Mouse (Mus musculus) forebrain, embryonic 15.5 days (tissue): ENCODE results near the gene Fam124b. TPM values are rescaled to one million over a fixed set of nuclear protein-coding genes. Genes with fewer than 3 reads are reported as not detected.

Source experiments
- ATAC-seq: fragments of 200-750 bp; cut with Nextera tagmentation; replicated peaks from 2 replicates; pipeline ENCODE4 v1.8.0; 2017; ENCODE audit warnings: mild to moderate bottlenecking, moderate TSS enrichment, moderate library complexity
- H3K27ac ChIP-seq: fragments of 300-500 bp; sonication (generic); replicated peaks from 2 replicates; pipeline ENCODE4 v1.5.1; 2015; ENCODE audit warnings: mild to moderate bottlenecking, inconsistent platforms
- H3K27me3 ChIP-seq: fragments of 300-500 bp; sonication (generic); 2 replicates; pipeline ENCODE4 v1.6.1; 2015; ENCODE audit warnings: inconsistent platforms
- H3K36me3 ChIP-seq: fragments of 300-500 bp; sonication (generic); 2 replicates; pipeline ENCODE4 v1.6.1; 2015; ENCODE audit warnings: mild to moderate bottlenecking, inconsistent platforms
- H3K4me1 ChIP-seq: fragments of 300-500 bp; sonication (generic); 2 replicates; pipeline ENCODE4 v1.6.1; 2015; ENCODE audit warnings: inconsistent platforms
- H3K4me2 ChIP-seq: fragments of 300-500 bp; sonication (generic); replicated peaks from 2 replicates; pipeline ENCODE4 v1.6.1; 2015; ENCODE audit warnings: mild to moderate bottlenecking, inconsistent platforms
- H3K4me3 ChIP-seq: fragments of 300-500 bp; sonication (generic); 2 replicates; pipeline ENCODE4 v1.5.1; 2015; ENCODE audit warnings: mild to moderate bottlenecking, inconsistent platforms
- H3K9ac ChIP-seq: fragments of 300-500 bp; sonication (generic); replicated peaks from 2 replicates; pipeline ENCODE4 v1.6.1; 2015; ENCODE audit warnings: mild to moderate bottlenecking, inconsistent platforms
- H3K9me3 ChIP-seq: fragments of 300-500 bp; sonication (generic); 2 replicates; pipeline ENCODE4 v1.6.1; 2016; ENCODE audit warnings: inconsistent platforms
- WGBS: fragments of 180-500 bp; shearing (Covaris S2); methylation state at CpG from one replicate; pipeline ENCODE4 v1.1.7; 2015; ENCODE audit warnings: mixed read lengths; 5-methylcytosine and 5-hydroxymethylcytosine counted together
- polyA plus RNA-seq: library from polyadenylated mRNA; unstranded; fragments of >200 nt; fragmentation: Nextera tagmentation; extraction: Ambion mirVana; gene quantifications from 2 replicates; pipeline ENCODE4 v1.2.1, GENCODE M21; 2015

Gene Fam124b
- polyA plus RNA-seq, 1 experiment from 2014 or later = 0.55 TPM

DNA sequence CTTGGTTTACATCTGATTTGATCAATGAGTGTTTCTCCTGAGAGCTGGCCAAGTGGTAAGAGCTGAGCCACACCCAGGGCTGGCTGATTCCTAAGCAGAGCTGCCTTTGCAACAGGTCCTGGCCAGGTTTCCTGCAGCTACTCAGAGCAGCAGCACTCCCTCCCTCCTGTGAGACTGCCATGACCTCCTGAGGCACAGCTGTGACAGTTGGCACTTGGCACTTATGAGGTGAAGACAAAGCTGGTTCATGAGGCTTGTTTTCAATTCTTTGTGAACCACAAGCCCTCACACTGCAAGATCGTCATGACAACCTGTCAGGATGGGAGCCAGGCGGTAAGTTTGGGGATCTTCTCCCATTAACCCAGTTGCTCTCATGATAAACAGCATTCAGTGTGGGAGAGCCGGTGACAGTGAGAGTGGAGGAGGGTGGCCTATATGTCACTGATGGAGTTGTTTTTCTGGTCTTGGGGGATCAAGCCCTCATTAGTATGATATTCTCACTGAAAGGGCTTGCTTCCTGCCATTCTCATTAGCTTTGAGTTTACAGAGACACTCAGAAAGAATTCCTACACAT, 6.7 kb upstream of the Fam124b start:
- no peak overlapping the region for H3K4me3 ChIP-seq
- H3K9me3 ChIP-seq = no peaks in the 10 kb centered on the region
- WGBS = 19% methylated on average over 3 of the region's 3 CpGs
- H3K27ac ChIP-seq = no peak overlapping the region
- no peak overlapping the region for H3K4me2 ChIP-seq
- H3K36me3 ChIP-seq = no peaks in the 10 kb centered on the region
- H3K27me3 ChIP-seq = no peaks in the 10 kb centered on the region
- no peak overlapping the region for H3K9ac ChIP-seq
- H3K4me1 ChIP-seq = 0 out of 2 replicates have a peak, but pooled peaks cover 4% of the 10 kb centered on the region
- no peak for ATAC-seq

DNA sequence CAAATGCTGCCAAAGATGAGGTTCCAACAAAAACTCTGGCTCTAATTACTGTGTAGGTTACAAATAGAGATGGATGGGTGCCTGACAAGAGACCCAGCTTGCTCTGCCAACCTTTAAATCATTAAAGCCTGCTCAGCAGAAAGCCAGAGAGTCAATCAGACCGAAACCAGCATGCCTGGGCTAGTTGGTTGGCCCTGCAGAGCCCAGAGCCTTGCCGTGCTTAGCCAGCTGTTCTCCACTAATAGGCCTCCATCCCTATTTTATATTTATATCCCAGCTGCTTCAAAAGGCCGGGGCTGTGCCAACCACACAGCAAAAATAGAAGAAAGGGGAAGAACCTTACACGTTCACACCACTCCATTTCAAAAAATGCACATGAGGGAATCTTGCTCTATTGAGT, 2.9 kb upstream of the Fam124b start:
- ATAC-seq = no peak
- no peak overlapping the region for H3K4me2 ChIP-seq
- H3K27me3 ChIP-seq = no peaks in the 10 kb centered on the region
- H3K9me3 ChIP-seq = no peaks in the 10 kb centered on the region
- no peak overlapping the region for H3K4me3 ChIP-seq
- WGBS = 52% methylated on average over 4 of the region's 4 CpGs
- H3K4me1 ChIP-seq = 0 out of 2 replicates have a peak, but pooled peaks cover 4% of the 10 kb centered on the region
- H3K27ac ChIP-seq = 0 out of 2 replicates have a peak overlapping the region, but pooled peaks have one; percentile 27
- H3K9ac ChIP-seq = no peak overlapping the region
- no peaks in the 10 kb centered on the region for H3K36me3 ChIP-seq

DNA sequence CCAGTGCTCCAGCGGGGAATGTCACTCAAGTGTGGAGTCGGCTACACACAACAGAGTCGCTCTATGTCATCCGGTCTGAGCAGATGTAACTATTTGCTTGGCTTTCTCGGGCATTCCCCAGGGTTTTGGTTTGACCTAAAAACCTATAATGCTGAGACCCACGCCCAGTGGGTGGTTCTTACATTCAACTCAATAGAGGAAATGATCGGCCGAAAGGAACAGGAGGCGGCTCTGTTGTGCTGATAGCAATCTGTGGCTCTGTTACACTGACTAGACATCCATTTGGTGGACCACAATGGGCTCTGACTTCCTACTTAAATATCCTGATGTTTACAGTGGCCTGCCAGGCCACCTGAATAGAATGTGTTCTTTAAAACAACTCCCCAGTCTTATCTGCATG, 4.4 kb downstream of the Fam124b start:
- Histone ChIP-seq H3K27ac (no peak overlapping the region), H3K4me3 (no peak overlapping the region), H3K4me2 (no peak overlapping the region), H3K27me3 (no peaks in the 10 kb centered on the region), H3K36me3 (no peaks in the 10 kb centered on the region), H3K4me1 (no peaks in the 10 kb centered on the region), H3K9me3 (no peaks in the 10 kb centered on the region), H3K9ac (no peak overlapping the region)
- ATAC-seq = no peak
- WGBS = 82% methylated on average over 9 of the region's 9 CpGs

DNA sequence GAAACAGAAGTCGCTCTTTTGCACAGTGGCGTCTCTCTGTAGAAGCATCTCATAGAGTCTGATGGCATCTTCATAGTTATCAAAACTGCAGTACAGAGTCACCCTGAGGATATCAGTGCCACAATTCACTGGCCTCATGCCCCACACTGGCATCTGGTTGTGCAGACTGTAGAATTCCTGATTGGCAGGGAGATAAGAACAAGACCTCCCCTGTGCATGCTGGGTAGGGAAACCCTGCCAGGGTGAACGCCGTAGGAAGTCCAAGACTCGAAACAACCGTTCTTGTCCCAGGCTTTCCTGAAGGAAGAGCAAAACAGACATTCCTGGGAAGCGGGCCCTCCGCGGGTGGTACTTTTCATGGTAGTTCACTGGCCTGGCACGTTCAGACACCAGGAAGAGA, 5.1 kb downstream of the Fam124b start:
- Histone ChIP-seq H3K4me3 (no peak overlapping the region), H3K9me3 (no peaks in the 10 kb centered on the region), H3K27me3 (no peaks in the 10 kb centered on the region), H3K9ac (no peak overlapping the region), H3K27ac (no peak overlapping the region), H3K36me3 (no peaks in the 10 kb centered on the region), H3K4me1 (no peaks in the 10 kb centered on the region), H3K4me2 (no peak overlapping the region)
- WGBS = 90% methylated on average over 10 of the region's 10 CpGs
- ATAC-seq = no peak

DNA sequence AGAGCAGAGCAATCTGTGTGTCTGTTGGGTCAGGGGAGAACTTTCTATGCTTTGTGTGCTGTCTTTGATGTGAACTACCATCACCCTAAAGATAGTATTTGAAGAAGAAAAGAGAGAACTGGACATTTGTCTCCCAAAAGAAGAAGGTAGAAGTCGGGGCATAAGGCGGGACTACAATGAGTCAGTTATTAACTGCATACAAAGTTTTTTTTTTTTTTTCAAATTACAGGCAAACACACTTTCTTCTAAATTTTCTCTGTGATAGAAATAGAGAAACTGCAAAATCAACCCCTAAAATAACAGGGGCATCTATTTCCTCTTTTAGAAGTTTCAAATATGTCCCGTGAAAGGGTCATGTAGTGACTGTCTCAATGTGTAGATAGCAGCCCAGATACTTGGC, 16.0 kb downstream of the Fam124b start:
- WGBS = 85% methylated on average over 3 of the region's 3 CpGs
- Histone ChIP-seq H3K9me3 (no peaks in the 10 kb centered on the region), H3K9ac (no peak overlapping the region), H3K4me2 (no peak overlapping the region), H3K27ac (no peak overlapping the region), H3K4me1 (no peaks in the 10 kb centered on the region), H3K36me3 (no peaks in the 10 kb centered on the region), H3K27me3 (no peaks in the 10 kb centered on the region), H3K4me3 (no peak overlapping the region)
- no peak for ATAC-seq

DNA sequence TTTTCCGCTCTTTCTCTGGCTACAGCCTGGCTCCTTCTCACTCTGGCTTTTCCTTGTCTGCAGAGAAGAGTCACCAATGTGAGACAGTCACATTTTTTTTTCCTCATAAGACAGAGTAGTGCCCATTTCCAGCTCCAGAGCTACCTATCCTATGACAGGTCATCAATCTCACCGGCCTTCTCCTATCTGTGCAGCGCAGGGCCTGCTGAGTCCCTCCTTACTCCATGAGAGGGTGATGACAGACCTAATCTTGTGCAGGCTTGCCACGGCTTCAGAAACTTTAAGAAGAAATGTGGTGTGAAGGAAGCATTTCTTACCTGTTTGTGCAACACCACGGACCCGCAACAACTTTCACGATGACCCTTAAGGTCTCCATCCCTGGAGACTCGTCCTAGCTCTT, 25.4 kb downstream of the Fam124b start:
- Histone ChIP-seq H3K4me2 (no peak overlapping the region), H3K27me3 (no peaks in the 10 kb centered on the region), H3K4me1 (no peaks in the 10 kb centered on the region), H3K9ac (no peak overlapping the region), H3K36me3 (no peaks in the 10 kb centered on the region), H3K27ac (no peak overlapping the region), H3K4me3 (no peak overlapping the region), H3K9me3 (no peaks in the 10 kb centered on the region)
- WGBS = 90% methylated on average over 8 of the region's 8 CpGs
- ATAC-seq = no peak

DNA sequence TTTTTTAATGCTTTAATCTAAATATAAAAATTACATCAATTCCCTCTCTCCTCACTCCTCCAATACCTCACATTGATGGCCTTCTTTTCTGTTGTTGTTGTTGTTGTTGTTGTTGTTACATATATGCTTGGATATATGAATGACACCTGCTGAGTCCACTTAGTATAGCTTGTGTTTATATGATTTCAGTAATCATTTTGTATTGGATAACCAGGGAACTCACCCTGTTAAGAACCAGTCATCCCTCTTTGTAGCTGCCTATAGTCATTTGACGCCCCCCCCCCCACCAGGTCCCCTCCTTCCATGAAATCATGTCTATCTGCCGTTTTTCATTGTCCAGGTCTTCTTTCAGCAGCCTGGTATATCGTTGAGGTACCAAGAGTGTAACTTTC, 36.9 kb downstream of the Fam124b start:
- H3K9ac ChIP-seq = no peak overlapping the region
- no peaks in the 10 kb centered on the region; the same call in 1 of the 2 replicates for H3K27me3 ChIP-seq
- ATAC-seq = no peak
- no peaks in the 10 kb centered on the region for H3K36me3 ChIP-seq
- H3K4me1 ChIP-seq = no peaks in the 10 kb centered on the region
- no peak overlapping the region for H3K4me2 ChIP-seq
- 48% methylated on average over 3 of the region's 3 CpGs for WGBS
- H3K4me3 ChIP-seq = no peak overlapping the region
- H3K27ac ChIP-seq = no peak overlapping the region
- no peaks in the 10 kb centered on the region for H3K9me3 ChIP-seq

DNA sequence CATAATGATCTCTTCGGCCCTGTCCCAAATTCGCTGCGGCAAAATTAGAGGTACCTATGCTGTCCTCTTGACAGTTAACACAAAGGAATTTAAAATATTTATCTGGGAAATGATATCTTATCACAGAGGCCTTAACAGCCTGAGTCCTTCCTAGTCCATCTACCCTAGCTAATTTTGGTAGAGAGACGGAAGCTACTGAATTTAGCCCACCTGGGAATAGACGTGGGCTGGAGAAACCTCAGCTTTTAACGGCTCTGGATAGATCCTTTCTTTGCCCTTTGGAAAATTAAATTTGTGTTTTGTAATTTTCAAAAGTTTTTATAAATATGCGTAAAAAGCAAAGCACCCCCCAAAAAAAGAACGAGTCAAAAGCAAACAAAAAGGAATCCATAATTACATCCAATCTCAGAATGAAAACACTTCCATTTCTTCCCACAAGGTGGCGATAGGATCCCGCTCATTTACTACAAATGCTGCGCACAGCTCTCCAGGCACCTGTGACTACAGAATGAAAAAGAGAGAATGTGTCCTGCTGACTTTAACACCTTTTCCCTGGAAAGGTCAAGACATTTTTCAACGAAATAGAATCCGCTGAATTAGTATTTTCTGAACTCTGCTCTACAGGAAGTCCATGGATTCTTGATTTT, 37.4 kb downstream of the Fam124b start:
- Histone ChIP-seq H3K4me2 (no peak overlapping the region), H3K27me3 (no peaks in the 10 kb centered on the region; the same call in 1 of the 2 replicates), H3K4me3 (no peak overlapping the region), H3K9me3 (no peaks in the 10 kb centered on the region), H3K27ac (no peak overlapping the region), H3K36me3 (no peaks in the 10 kb centered on the region), H3K9ac (no peak overlapping the region), H3K4me1 (no peaks in the 10 kb centered on the region)
- ATAC-seq = peak; percentile 65; the same call in 1 of the 2 replicates
- 41% methylated on average over 13 of the region's 13 CpGs for WGBS

DNA sequence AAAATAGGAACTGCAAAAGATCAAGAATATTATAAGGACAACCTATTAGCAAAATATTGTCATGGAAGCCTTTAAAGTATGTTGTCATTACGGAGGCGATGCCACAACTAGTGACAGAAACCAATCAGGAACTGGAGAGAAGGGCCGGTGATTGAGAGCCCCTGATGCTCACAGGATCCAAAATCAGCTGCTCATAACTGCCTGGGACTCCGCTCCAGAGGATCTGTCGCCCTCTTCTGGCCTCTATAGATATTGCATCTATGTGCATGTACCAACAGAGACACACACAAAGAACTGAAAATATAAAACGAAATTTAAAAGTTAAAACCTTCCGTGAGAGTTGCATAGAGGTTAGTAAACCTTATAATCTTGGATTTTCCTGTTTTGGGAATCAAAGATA, 38.1 kb downstream of the Fam124b start:
- Histone ChIP-seq H3K4me2 (no peak overlapping the region), H3K4me3 (no peak overlapping the region), H3K27me3 (no peaks in the 10 kb centered on the region; the same call in 1 of the 2 replicates), H3K9ac (no peak overlapping the region), H3K36me3 (no peaks in the 10 kb centered on the region), H3K27ac (no peak overlapping the region), H3K4me1 (no peaks in the 10 kb centered on the region), H3K9me3 (no peaks in the 10 kb centered on the region)
- ATAC-seq = 0 out of 2 replicates have a peak, but pooled peaks have one; percentile 18
- 62% methylated on average over 7 of the region's 7 CpGs for WGBS

DNA sequence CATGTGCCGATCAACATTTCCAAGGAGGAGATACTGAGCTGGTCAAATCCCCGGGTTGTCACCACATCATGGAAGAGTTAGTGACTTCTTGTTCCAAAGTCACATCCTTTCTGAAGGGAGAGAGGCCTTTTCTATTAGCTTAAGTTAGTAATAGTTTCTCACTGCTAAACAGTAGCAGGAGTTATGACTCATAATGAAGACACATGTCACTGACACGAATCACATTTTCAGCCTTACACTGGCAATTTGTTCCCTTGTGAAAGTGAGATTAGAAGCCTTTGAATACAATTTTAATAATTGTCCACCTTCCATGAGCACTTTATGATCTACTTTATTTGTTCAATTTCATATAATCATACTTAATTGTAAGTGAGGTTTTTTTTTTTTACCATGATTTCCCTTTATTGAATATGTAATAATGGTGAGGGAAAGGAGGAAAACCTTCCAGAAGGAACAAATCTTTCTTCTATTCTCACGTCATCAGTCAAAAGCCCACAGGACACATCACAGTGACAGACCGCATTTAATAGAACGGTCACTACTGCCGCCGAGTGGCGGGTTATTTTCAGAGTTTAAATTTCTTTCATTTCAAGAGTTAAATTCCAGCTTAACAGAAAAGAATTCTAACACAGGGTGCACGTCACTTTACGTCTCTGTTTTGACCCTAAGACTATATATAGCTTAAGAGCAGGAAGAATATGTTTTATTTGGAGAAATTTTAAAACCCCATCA, 40.5 kb downstream of the Fam124b start:
- no peaks in the 10 kb centered on the region for H3K36me3 ChIP-seq
- no peak overlapping the region for H3K9ac ChIP-seq
- H3K4me1 ChIP-seq = no peaks in the 10 kb centered on the region
- no peak overlapping the region for H3K4me3 ChIP-seq
- 59% methylated on average over 11 of the region's 11 CpGs for WGBS
- no peak overlapping the region for H3K27ac ChIP-seq
- ATAC-seq = no peak
- no peak overlapping the region for H3K4me2 ChIP-seq
- no peaks in the 10 kb centered on the region; the same call in 1 of the 2 replicates for H3K27me3 ChIP-seq
- no peaks in the 10 kb centered on the region for H3K9me3 ChIP-seq

DNA sequence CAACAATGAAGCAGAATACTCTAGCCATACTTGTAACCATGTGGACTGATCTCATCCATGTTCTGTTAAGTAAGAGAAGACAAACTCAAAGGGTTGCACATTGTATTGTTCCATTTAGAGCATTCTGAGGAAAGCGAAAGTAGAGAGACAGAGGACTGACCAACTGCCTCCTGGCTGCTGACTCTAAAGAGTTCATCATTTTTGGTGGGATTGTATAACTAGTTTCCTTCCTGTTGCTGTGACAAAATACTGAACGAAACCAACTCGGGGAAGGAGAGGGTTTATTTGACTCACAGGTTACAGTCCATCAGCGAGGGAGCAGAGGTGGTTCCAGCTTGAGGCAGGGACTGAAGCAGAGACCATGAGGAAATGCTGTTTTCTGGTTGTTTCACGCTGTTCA, 50.6 kb downstream of the Fam124b start:
- Histone ChIP-seq H3K9ac (no peak overlapping the region), H3K4me3 (no peak overlapping the region), H3K4me1 (no peaks in the 10 kb centered on the region), H3K4me2 (no peak overlapping the region), H3K9me3 (no peaks in the 10 kb centered on the region), H3K27ac (no peak overlapping the region), H3K27me3 (no peaks in the 10 kb centered on the region), H3K36me3 (no peaks in the 10 kb centered on the region)
- ATAC-seq = no peak
- 95% methylated on average over 5 of the region's 5 CpGs for WGBS

DNA sequence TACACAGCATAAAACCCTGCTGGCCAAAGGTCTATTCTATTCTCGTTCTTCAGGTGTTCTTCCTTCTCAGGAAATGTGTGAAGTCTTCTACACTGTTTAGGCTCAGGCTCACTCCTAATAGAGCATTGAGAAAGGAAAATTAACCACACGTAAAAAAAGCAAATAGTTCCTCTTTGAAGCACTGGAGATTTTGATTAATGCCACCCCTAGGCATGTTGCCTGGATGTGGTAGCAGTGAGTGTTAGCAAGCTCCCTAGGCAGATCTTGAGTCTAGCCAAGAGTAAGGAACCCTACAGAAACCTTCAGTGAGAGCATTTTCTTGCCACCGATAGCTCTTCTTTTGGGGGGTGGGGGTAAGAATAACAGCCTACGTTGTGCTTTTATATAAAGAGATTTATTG, 51.7 kb downstream of the Fam124b start:
- Histone ChIP-seq H3K27me3 (no peaks in the 10 kb centered on the region), H3K27ac (no peak overlapping the region), H3K4me1 (no peaks in the 10 kb centered on the region), H3K4me2 (no peak overlapping the region), H3K9ac (no peak overlapping the region), H3K4me3 (no peak overlapping the region), H3K36me3 (no peaks in the 10 kb centered on the region), H3K9me3 (no peaks in the 10 kb centered on the region)
- ATAC-seq = no peak
- WGBS = 76% methylated on average over 4 of the region's 4 CpGs
